Mouse (Mus musculus): ENCODE data around the gene T2. TPM values are rescaled to one million over a fixed set of nuclear protein-coding genes. Genes with fewer than 3 reads are reported as not detected.

T2 gene
- not detected in 2 replicates for polyA plus RNA-seq (2012; ENCODE audit: low replicate concordance)

DNA sequence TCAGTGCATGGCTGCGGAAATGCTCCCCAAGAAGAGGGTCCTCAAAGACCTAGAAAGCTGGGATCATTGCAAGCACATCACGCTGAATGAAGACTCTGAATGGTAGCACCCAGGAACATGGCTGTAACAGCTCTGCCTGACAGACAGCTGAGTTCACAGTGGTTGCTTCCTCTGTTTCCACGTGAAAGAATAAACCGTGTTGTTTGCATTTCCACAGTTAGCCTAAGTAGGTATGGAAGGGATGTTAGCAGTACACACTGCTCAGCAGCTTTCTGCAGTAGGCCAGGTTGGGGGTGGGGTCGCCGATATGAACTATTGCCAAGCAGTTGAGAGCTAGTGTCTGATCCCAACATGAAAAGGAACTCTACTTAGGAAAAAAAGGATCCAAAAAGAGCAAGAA, at the start of gene T2:
Gene T2, plus strand, starts transcription at position 301 of the 400 bp plus-strand sequence.

DNA sequence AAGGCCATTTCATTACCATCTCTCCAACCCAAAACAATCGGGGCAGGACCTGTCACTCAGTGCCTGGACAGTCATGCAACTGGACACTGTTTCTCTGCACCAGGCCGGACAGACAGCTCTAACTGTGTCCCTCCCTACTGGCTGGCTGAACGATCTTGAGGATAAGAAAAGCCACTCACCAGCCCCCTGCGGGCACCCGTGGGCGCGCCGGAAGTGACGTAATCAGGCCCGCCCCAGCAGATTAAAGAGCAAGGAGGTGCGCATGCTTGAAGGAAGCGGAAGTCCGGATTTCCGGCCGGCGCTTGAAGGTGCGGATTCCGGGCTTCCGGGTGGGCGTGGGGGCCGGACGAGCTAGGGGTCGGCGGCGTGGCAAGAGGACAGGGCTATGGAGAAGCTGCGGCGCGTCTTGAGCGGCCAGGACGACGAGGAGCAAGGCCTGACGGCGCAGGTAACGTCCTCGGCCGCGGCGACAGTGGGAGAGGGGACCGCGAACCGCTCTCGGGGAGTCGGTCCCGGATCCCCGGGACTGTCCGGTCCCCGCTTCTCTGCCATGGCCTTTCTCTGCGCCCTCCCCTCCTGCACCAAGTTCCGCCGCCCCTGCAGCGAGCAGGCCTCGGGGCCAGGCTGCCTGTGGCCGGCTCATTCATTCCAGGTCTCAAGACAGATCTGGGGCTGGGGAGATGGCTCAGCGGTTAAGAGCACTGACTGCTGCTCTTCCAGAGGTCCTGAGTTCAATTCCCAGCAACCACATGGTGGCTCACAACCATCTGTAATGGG, 44.8 kb upstream of the T2 start, which contains the start of gene Sft2d1:
Gene Sft2d1, plus strand, starts transcription at position 265 of the 777 bp plus-strand sequence.

GRCm38 (mm10) chr17:8337159-8337558, 18.6 kb upstream of the T2 start, which contains the start of gene Prr18:
Prr18 (plus strand) TSS chr17:8337459.

GRCm38 (mm10) chr17:8433978-8434960, 78.5 kb downstream of the T2 start, which contains the start of gene T:
T (plus strand) TSS chr17:8434423.

Other genes starting within 250 kb of the T2 start
- 0.46 TPM in 1 of 2 replicates, not detected in the other for gene Gm49673, start 208.2 kb upstream of the T2 start, polyA plus RNA-seq (2012; ENCODE audit: low replicate concordance)
- 28.1 and 39.2 TPM in 2 replicates for gene Rnaset2a, start 207.9 kb upstream of the T2 start, polyA plus RNA-seq (2012; ENCODE audit: low replicate concordance)
- 2.4 and 15.9 TPM in 2 replicates for gene Fgfr1op, start 190.5 kb upstream of the T2 start, polyA plus RNA-seq (2012; ENCODE audit: low replicate concordance)
- gene Ccr6, start 119.9 kb upstream of the T2 start, polyA plus RNA-seq (2012; ENCODE audit: low replicate concordance): 0.24 and 3.6 TPM in 2 replicates
- 8.3 and 24.1 TPM in 2 replicates for gene Mpc1, start 73.1 kb upstream of the T2 start, polyA plus RNA-seq (2012; ENCODE audit: low replicate concordance)
- gene Sft2d1, start 44.9 kb upstream of the T2 start, polyA plus RNA-seq (2012; ENCODE audit: low replicate concordance): 53.5 and 227 TPM in 2 replicates
- 0.69 and 1.7 TPM in 2 replicates for gene Prr18, start 18.5 kb upstream of the T2 start, polyA plus RNA-seq (2012; ENCODE audit: low replicate concordance)
- not detected in 2 replicates for gene T, start 78.4 kb downstream of the T2 start, polyA plus RNA-seq (2012; ENCODE audit: low replicate concordance)
- 2.4 and 3.6 TPM in 2 replicates for gene Pde10a, start 169.4 kb downstream of the T2 start, polyA plus RNA-seq (2012; ENCODE audit: low replicate concordance)
- not detected in 2 replicates for gene Gm17087, start 211.0 kb downstream of the T2 start, polyA plus RNA-seq (2012; ENCODE audit: low replicate concordance)